Mouse (Mus musculus) cerebellum, postnatal 10 days (tissue): Measurements from ENCODE around the gene Fam227b.

Experiments used
- DNase-seq, 2 experiments: peaks; one replicate each; pipeline ENCODE4 v3.0.0; 2021; ENCODE audit warnings: mixed read lengths in 2 of 2

The Fam227b gene

DNA sequence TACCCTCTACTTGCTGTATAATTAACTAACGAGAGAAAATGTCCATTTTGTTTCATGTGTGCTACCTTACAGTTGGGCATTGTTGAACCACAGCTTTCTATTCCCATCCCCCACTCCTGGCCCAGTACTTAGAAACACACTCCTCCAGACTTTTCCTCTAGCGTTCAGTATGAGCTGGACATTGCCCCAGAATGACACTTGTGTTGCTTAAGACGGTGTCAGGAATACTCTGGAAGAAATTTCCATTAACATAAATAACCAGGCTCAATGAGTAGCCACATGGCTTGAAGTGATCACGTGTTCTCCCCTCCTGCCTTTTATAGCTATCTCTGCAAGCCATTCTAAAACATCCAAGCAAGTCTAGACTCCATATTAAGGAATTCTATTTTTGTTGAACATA lies 91.2 kb downstream of the Fam227b start:
- DNase-seq = no peak

DNA sequence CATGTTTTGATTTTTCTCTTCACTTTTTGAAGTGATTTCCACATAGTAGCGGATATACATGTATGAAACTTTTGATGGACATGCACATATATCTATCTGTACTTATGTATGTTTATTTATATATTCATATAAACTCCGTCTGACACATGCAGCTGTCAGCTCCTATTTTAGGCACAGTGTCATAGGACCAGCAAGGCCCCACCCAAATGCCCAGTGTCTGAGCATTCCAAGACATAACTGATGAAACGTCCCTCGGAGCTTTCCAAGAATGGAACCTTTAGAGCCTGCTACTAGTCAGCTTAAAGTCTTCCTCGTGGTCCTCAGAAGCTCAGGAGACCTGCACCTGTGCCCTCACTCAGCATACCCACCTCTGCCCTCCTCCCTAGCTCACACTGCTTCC lies 98.1 kb downstream of the Fam227b start:
- no peak for DNase-seq

DNA sequence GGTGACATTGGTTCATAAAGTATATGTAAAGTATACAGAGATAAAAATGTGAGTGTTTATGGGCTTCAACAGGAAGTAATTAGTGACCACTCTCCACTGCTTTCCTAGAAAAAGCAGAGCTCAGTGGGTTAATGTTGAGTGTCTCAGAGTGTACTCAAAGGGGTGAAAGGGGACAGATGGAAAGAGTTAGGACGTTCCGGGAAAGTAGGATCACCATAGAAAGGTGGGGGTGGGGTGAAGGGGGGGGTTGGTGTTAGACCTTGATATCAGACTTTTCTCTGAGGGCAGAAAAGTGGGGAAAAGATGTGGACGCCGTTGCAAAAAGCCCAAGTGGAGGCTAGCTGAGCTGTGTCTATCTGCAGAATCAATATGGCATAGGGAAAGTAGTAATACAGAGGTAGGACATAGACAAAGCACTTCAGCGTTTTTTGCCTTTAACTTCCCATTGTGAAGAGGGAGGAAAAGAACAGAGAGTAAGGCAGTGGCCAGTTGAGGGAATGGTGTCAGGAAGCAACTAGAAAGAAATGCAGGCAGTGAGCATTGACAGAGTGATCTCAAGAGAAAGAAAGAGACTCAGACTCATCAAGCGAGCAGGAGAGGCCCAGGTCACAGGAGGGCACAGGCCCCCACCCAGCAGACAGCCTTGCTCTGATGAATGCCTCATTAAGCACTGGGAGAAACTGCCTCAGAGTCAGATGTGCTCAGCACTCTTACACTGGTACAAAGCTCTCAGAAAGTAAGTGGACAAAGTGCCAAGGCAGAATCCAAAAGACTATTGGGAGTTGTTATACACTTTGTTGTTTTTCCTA lies 98.9 kb downstream of the Fam227b start:
- no peak for DNase-seq

- no peak for DNase-seq
Observed at GRCm38 (mm10) chr2:126045621-126046020, 106.2 kb downstream of the Fam227b start.

DNA sequence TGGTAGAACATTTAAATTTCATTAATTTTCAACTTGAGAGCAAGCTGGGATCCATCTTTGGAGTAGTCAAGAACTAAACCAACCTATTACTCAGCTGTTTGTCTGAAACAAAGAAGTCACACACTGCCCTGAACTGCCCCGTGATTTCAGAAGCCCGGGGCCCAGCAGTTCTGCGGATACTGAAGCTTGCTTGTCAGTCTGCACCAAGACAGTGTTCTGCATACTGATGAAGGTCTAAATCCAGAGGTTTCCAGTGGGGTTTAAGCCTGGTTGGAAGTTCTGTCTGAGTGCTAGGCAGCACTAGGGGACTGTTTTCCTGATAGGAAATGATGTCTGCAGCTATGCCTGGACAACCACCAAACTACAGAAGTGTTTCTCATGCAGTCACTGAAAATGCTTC lies 109.1 kb downstream of the Fam227b start:
- no peak for DNase-seq

DNA sequence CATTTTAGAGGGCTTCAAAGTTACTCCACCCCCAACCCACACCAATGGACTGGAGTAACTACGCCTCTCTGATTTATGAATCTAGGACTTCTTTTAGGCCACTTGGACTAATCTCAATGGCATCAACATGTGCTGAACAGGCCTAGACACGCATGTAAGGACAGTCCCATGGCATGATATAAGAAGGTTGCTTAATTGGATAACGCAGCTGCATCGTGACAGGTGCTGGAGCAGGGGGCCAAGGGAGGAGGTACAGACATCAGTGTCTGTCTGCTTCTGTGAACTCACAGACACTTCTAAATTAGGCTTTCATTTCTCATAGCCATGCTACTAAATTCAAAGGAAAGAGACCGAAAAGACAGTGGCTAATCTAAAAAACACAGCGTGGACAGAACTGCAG lies 110.6 kb downstream of the Fam227b start:
- no peak for DNase-seq

- DNase-seq = no peak
Observed at GRCm38 (mm10) chr2:126040651-126041050, 111.2 kb downstream of the Fam227b start.

GRCm38 (mm10) chr2:126039414-126039891 lies 112.4 kb downstream of the Fam227b start:
- DNase-seq = no peak

DNA sequence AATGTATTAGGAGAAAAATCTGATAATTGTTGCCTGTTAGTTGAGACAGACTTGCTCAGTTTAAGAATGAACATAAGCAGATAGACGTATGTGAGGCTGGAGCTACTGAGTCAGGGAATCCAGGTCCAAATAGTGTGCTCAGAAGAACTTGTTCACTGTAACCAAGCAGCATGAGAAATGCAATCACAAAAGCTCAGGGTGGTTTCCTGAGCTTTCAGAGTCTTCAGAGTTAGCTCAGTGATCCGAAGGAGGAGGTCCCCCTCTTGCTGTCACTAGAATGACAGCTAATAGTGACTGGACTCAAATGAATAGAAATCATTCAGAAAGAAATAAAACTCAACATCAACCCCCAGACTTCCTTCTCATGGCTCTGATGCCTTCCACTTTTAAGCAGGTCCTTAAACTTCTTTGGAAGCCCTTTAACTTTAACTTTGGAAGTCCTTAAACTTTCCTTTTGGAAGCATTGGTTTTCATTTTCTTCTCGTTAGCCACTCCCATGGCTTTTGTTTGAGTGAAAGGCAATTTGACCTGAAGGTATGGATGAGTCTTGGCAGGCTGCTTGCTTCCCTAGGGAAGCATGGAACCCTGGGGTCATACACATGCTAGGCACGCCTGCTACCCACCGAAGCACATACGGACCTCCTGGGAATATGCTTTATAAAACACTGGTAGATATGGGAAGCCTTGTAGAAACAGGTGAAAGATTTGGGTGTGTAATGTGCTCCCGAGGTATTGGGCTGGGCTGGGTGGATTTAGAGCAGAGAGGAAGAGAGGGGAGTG lies 113.4 kb downstream of the Fam227b start:
- DNase-seq = no peak

GRCm38 (mm10) chr2:126036121-126036520 lies 115.7 kb downstream of the Fam227b start:
- no peak for DNase-seq

GRCm38 (mm10) chr2:126035013-126035770 lies 116.6 kb downstream of the Fam227b start:
- DNase-seq = no peak

GRCm38 (mm10) chr2:126034379-126035005 lies 117.3 kb downstream of the Fam227b start, which contains the start of gene Fgf7:
TSS of gene Fgf7 (plus strand) at chr2:126034658.
- DNase-seq = peak; percentile 29 to 33

GRCm38 (mm10) chr2:126033114-126033972 lies 118.5 kb downstream of the Fam227b start:
- peak; percentile 50 to 61 for DNase-seq

DNA sequence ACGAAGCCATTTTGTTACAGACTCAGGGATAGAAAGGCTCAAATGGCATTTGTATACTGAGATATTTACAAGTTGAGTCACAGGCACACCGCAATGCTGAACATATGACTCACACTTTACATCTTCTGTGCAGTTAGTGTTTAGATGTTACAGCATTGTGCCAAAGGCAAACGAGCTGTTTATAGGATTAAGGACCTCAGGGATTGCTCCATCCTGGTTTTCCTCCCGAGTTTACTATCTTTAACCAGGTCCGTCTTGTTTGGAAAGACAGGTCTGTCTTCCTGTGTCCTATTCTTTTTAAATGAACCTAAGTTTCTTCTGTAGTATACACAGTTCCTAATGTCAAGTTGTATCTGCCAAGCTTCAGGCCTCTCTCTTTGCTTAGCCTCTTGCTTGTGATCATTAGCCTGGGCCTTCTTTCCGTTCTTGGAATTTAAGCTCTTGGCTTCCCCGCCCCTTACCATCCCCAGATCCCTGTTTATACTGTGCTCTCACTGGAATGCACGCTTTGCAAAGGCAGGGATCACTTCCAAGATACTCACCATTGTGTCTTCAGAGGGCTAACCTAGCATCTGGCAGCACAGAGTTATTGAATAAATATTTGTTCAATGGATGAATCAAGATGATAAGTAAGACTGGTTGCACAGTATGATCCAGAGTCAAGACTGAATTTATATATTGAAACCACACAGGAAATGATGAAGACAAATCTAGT lies 120.5 kb downstream of the Fam227b start:
- DNase-seq = no peak

DNA sequence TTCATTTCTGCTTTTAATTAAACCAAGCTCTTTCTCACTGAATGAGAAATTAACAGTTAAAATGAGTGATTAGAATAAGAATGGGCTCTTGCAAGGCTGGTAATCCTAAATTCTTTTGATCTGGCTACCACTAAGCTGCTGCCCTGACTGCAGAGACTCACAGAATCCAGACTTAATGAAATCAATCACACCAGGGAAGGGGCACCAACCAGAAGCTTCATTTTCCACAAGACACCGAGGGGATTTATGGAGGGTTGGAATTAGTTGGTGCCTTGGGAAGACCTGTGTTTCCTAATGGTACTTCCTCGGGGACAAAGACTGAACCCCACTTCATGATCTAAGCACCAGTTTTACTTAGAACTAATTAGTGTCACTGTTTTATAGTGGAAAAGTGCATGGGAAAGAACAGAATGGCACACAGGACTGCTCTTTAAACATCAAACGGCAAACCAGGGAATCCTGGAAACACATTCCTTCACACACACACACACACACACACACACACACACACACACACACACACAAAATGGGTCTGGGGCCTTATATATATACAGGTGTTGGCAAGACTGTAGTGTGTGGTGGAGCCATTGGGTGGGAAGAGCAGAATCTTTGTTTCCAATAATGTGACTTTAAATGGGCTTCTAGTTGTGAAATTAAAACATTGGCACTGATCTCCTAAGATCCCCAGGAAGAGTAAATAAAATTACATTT lies 135.9 kb downstream of the Fam227b start:
- DNase-seq = no peak

GRCm38 (mm10) chr2:126014989-126015710 lies 136.7 kb downstream of the Fam227b start:
- DNase-seq = no peak

DNA sequence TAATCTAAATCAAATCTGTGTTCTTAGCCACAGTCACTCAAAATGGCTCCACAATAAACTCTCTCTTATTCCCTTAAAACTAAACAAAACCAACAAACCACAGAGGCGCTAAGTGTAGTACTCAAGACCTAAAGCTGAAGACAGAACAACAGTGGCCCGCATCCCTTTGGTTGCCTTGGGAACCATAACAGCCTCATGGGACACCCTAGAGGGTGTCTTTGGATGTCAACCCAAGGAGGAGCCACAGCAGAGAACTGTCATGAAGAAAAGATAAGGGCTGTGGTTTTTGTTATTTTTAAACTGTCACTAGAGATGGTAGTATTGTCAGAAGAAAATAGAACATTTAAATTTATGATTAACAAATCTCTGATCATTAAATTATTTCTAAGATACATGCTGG lies 145.1 kb downstream of the Fam227b start:
- no peak for DNase-seq

- DNase-seq = peak; percentile 75 to 77
Observed at GRCm38 (mm10) chr2:126006088-126006487, 145.7 kb downstream of the Fam227b start.

- DNase-seq = no peak
Observed at GRCm38 (mm10) chr2:126002291-126002690, 149.5 kb downstream of the Fam227b start.
